Mouse (Mus musculus) left cerebral cortex, postnatal 25 days (tissue): ENCODE results near the gene Thumpd1. TPM values are rescaled to one million over a fixed set of nuclear protein-coding genes. Genes with fewer than 3 reads are reported as not detected.
"Not testable (repeated sequence)": the region's sequence is repeated elsewhere in the genome, so short reads cannot be mapped to it uniquely, and the experiment has no call there.

Source experiments
- DNase-seq, 2 experiments: peaks; one replicate each; pipeline ENCODE4 v3.0.0; 2022; ENCODE audit warnings: low spot score in 2 of 2, mixed read lengths in 1 of 2
- intact Hi-C: fragments of 180-260 bp; cut with DNase I; formaldehyde crosslinking; loops from one replicate; pipeline ENCODE4 v1.15.1; 2025
- total RNA-seq, 2 experiments: library from RNA; stranded (reverse); gene quantifications; 2 replicates each; pipeline ENCODE4 v1.2.3; 2021

Gene Thumpd1
- total RNA-seq, result 10 to 100 TPM; 41.4 to 44.5 TPM

DNA sequence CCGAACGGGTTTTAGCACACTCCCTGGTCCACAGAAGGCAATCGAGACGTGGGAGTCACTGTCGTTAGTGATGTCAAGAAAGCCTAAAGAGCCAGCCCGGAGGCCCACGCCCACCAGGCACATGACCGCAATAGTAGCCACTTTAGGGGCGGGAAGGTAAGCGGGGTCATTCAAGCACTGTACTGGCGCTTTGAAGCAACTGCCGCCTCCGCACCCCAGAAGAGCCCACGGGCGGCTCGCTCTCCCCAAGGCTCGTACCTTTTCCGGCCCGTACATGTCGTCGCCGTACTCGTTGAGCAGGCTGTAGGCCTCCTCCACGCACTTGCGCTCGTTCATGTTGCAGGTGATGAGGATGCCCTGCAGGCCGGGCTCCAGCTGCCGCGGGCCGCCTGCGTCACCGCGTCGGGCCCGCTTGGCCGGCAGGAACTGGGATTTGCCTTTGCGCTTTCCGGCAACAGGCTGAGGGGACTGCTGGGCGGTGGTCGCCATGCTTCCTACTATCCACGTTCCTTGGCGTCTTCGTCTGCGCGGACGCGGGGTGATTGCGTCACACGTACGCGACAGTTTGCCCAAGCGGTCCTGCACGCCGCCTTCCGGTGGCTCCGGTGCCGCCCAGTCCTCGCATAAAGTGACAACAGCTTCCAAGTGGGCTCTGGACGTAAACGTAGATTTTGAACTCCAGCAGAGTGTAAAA lies at the start of gene Thumpd1:
Gene Thumpd1, minus strand, starts transcription at position 546 of the 694 bp plus-strand sequence.
- peak; percentile 96 to 98 for DNase-seq
- intact Hi-C loops, result no loop called here

DNA sequence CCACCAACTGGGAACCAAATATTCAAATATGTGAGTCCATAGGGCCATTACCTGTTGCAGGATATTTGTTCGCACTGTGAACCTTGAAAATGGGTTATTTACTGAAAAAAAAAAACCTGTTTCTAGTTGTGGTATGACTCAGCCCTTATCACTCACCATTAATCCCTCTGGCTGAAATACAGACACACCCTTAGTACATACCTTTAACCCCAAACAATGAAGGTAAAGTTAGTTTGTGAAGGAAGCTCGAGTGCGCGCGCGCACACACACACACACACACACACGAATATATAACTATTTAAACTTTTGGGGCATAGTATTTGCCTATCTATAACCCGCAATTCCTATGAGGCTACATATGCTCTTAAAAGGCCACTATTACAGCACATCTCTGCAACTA lies 49.3 kb upstream of the Thumpd1 start:
- no peak for DNase-seq
- intact Hi-C loops, result no loop called here

DNA sequence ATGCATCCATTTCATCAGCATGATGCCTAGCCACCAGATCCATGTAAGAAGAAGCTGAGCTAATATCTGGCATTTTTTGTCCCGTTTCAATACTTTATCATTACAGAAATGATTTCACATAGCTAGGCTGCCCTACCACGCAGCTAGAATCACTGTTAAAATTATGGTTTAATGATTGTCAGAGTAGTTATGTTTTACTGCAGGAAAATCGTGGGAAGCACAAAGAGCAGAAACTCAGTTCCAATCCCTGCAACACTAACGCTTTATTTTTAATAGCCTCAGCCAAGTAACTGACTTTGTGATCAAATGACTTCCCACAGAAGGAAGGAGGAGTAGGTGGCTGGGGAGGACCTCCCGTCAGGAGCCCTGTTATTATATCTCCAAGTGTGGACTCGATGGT lies 46.4 kb upstream of the Thumpd1 start:
- intact Hi-C loops, result no loop called here
- DNase-seq, result no peak

DNA sequence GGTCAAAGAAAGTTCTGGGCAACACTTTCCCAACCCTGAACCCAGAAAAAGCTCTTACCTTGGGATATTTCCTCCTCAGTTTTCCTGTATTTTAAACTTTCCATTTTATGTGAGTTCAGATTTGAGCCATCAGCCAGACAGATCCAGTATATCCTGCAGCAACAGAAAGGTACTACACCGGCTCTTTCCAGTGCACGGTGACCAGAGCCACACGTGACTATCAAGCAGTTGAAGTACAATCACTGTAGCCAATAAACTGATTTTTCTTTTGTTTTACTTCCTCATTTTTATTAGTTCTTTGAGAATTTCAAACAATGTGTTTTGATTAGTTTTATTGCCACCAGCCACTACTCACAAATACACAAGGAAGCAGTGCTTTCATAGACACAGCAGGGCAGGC lies 43.8 kb upstream of the Thumpd1 start:
- intact Hi-C loops, result no loop called here
- DNase-seq, result no peak

DNA sequence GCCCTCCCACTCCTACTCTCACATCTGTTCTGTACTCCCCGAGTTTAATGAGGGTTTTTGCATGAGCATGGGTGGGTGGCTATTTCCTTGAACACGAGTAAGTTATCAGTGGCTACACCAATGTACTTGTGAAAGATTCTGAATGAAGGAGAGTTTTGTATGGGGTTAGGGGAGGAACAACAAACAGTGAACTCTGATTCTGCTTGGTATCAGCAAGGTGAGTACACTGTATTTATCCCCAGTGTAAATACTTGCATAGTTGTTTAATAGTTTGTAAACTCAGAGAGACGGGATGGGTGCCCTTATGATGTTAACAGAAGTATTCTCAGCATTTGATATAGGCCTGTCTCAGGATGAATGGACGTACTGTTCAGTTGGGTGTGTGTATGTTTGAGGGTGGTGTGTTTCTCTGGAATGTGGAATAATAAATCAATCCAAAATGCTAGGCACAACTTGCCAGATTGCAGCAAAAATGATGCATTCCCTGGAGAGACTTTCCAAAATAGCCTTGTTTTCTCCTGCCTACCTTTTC lies 41.6 kb upstream of the Thumpd1 start:
- DNase-seq, result no peak
- intact Hi-C loops, result no loop called here

DNA sequence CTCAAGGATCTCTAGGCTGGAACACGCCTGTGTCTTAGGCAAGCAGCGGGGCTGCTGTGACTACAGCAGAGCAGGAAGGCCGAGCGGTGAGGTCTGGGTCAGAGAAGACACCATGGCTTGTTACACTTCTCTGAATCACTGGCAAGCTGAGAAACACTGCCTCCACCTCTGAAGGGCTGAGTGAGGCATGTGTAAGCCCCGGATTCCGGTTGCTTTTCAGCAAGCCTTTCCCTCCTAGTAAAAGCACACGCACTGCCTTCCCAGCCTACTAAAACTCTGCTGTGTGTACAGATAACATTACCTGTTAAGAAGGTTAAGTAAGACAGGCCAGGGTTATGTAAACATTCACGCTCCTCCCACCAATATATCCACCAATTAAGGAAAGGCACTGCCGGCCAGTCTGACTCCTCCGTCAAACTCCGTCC lies 39.9 kb upstream of the Thumpd1 start, which contains the start of gene Acsm3:
Gene Acsm3, plus strand, starts transcription at position 397 of the 425 bp plus-strand sequence.
- no peak for DNase-seq
- intact Hi-C loops, result no loop called here

DNA sequence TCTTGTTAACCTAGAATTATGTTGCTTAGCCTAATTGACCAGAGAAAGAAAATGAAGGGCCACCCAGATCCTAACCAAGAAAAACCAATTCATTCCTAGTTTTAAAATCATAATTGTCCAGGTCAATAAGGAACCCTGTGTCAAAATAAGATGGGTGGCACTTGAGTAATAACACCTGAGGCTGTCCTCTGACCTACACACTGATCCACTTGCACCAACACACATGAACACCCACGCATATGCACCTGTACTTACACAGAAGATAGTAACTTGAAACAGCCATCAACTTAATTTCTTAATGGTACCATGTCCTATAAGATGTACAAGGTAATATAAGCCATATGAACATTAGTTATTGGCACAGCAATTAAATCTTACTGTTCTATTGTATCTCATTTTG lies 33.1 kb upstream of the Thumpd1 start:
- intact Hi-C loops, result no loop called here
- DNase-seq, result no peak

DNA sequence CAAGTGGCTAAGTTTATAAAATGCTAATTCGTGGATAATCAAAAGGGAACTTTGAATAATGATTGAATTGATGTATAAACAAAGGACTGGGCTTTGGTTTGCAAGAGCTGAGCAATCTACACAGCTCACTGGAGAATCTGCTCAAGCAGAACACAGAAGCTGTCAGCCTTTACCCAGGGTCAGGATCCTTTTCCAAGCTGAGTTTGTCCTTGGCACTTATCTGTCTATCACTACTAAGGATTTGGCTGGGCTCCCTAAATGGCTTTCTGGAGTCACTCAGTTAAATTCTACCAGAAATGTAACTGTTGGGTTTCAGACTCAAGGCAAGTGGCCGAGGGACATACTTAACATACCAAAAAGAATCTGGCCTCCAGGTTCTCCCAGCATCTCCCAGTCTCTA lies 29.3 kb upstream of the Thumpd1 start:
- intact Hi-C loops, result no loop called here
- no peak for DNase-seq

DNA sequence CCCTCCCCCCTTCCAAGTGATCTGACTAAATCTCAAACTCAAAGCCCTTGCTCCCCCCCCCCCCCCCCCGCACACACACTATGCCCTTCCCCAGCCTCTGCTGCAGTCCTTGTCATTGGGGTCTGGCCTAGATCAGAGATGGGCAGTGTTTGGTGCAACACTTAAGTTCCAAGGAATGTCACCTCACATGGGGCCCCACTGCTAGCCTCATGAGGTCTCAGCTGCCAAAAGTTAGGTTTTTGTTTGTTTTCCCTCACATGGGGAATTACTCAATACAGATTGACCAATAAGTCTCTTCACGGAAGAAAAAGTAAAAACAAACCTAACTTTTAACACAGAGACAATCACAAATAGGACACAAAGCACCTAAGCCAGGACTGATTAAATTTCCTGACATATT lies 28.2 kb upstream of the Thumpd1 start:
- intact Hi-C loops, result no loop called here
- DNase-seq, result no peak

DNA sequence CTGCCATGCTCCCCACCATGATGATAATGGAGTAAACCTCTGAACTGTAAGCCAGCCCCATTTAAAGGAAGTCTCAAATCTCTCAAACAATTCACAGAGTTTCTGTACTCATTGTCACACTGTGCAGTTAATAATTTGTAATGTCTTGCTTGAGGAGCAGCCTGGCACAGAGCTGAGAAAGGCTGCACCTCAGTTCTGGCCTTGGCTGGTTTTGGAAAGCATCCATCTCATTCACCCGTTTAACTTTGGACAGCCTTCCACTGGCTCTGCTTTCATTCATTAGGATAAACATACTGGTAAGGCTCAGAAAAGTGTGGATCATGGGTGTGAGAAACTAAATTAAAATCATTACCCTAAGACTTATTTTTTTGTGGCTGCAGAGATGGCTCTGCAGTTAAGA lies 25.3 kb upstream of the Thumpd1 start:
- no peak for DNase-seq
- intact Hi-C loops, result no loop called here

DNA sequence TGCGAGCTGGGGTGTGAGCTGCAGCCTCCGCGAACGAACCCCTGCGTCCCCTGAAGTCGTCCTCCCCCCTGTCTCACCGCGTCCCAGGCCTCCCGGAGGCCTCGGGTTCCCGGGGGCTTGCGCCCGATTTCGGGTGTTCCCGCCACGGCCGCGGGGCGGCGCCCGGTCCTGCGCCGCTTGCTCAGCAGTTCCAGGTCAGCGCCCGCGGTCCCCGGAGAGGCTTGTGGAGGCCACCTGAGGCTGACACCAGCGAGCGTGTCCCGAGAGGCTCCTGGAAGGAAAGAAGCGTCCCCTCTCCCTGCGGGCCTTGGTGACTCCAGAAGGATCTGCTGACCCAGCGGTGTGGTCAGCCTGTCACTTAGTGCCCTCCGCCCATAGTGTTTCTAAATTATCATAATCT lies 23.7 kb upstream of the Thumpd1 start:
- intact Hi-C loops, result no loop called here

DNA sequence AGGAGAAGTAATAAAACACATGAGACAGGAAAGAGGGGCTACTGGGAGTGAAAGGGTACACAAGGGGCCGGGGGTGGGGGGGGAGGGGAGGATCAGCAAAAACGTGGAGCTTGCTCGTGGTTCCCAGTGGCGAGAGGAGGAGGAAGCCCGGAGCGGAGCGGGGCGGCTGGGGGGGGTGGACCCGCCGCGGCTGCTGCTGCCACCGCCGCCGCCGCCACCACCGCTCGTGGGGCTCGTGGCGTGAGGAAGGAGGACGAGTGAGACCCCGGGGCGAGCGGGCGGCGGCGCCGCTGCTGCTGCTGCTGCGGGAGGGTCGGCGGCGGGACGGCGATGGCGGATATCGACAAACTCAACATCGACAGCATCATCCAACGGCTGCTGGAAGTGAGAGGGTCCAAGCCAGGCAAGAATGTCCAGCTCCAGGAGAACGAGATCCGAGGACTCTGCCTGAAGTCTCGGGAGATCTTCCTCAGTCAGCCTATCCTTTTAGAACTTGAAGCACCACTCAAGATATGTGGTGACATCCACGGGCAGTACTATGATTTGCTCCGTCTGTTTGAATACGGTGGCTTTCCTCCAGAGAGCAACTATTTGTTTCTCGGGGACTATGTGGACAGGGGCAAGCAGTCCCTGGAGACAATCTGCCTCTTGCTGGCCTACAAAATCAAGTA lies 19.3 kb upstream of the Thumpd1 start:
- DNase-seq, intact Hi-C loops: not testable (repeated sequence)

More for the DNA sequence above, 23.7 kb upstream of the Thumpd1 start:
- DNase-seq, result no peak

DNA sequence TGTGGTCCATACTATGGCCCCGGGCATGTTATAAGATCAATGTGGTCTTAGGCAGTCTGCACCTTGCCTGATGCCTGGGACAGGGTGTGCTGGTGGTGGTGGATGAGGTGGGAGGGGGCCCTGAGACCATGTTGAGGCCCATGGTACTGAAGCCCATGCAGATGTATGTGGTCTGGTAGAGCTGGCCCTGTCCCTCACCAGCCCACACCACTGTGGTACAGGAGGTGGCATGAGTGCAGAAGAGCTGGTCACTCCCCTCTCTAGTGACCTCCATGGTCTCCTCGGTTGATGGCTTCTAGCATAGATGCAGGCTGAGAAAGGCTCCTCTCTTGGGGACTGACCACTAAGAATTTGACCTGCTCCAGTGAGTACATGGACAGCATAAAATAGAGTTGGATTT lies 18.3 kb upstream of the Thumpd1 start:
- DNase-seq, result no peak
- intact Hi-C loops, result no loop called here

DNA sequence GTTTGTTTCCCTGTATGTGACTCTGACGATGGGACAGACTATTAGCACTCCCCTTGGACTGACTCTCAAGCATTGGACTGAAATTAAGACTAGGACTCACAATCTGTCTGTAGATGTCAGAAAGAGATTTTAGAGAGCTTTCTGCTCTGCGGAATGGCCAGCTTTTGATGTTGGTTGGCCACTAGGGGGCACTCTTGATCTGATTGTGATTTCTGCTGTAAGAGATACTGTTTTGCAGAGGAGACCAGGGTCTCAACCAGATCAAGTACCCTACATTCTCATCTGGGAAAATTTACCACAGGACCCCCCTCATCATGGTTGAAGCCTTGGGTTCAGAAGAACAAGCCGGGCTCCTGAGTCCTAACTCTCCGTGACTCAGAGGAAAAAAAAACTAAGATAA lies 10.7 kb upstream of the Thumpd1 start:
- intact Hi-C loops, DNase-seq: not testable (repeated sequence)

DNA sequence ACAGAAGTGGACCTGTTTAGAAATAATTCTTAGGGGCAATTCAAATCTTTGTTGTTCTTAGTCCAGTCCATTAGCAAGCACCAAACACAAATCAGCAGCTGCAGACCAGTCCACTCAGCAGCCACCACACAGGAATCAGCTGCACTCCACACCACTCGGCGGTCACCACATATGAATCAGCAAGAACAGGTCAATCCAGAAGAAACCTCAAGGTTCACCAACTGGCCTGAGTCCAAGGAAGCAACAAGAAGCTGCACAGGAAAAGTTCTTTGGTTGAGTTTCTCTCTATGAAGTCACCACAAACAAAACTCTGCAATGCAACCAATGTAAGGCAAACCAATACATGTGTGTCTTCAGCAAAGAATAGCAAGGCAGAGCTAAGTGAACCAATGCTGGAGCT lies 7.0 kb upstream of the Thumpd1 start:
- DNase-seq, result no peak
- intact Hi-C loops, result no loop called here

DNA sequence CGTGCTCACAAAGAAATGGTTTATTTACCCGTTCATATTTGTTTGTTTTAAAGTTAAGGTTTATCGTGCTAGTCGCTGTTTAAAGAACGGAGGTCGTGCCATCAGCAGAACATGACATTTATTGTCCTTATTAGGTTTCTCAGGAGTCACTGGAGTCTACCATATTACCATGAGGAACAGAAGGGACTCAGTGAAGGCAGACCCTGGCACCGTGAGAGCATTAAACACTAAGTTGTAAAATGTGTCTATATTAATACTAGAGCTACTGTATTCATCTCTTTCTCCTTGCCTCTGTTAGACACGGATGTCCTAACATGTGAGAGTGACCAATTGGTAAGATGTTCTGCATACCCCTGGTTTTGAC lies 331 bp upstream of the Thumpd1 start:
- DNase-seq, result no peak
- intact Hi-C loops, result no loop called here

DNA sequence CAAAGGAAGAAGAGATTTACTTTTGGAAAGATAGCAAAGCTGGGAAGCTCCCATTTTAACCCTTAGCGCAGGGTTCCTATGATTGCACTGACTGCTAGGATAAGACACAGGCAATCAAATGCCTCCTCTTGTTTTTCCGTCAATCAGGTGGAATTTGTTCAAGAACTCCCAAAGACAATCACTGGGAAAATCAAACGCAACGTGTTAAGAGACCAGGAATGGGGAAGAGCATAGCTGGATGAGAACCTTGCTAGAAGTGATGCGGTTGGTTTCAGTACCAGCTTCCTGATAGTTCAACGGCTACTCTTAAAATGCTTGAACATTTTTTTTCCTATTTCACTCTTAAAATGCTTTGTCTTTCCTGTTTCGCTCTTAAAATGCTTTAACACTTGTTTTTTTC lies 6.5 kb downstream of the Thumpd1 start:
- intact Hi-C loops, result no loop called here
- no peak for DNase-seq

DNA sequence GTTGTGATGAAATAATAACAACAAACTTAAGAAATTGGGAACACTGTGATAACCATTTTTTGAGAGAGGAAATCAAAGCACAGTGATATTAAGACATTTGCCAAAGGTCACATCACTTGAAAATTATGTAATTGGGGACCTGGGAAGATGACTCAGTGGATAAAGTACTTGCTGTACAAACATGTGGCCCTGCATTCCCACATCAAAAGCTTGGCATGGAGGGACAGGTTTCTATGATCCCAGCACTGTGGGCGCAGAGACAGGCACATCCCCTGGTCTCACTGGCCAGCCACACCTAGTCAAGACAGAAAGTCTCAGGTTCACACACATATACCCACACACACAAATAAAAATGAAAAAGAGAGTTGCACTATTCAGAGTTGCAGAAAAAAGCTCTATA lies 25.7 kb downstream of the Thumpd1 start:
- intact Hi-C loops, result no loop called here
- no peak for DNase-seq

DNA sequence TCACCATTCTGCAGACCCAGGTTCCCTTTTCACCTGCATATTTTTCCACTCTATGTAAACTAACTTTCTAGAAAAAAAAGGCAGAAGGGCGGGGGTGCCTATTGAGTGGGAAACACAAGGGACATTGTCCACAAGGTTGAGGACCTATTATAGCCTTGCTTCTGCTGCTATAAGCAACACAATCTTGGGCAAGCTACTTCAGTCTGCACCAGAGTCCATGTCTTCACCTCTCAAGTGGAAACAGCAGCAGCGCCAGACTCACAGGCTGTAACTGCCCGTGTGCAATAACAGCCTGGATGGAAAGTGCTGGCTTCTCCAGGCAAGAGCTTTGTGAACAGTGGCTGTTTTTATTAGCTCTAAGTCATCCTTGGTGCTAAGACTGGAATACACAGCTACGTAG lies 28.3 kb downstream of the Thumpd1 start:
- intact Hi-C loops, result no loop called here
- no peak for DNase-seq

DNA sequence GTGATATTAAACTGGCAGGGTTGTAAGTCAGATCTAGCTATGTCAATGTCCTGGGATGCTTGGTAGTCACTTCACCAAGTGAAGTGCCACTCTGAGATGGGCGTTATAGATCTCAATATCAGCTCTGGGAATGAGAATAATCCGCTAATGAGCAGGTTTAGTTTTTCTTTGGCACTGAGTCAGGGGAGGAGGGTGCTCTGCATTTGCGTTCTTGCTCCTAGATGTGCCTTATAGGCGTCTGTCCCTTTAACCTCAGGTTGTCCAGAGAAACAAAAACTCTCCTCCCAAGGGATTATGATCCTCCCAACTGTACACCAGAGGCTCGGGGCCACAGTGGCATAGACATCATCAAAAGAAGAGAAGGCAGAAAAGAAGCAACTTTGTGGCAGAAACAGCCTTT lies 30.9 kb downstream of the Thumpd1 start, which contains the start of gene Acsm4:
Gene Acsm4, plus strand, starts transcription at position 301 of the 400 bp plus-strand sequence.
- DNase-seq, result no peak
- intact Hi-C loops, result no loop called here

DNA sequence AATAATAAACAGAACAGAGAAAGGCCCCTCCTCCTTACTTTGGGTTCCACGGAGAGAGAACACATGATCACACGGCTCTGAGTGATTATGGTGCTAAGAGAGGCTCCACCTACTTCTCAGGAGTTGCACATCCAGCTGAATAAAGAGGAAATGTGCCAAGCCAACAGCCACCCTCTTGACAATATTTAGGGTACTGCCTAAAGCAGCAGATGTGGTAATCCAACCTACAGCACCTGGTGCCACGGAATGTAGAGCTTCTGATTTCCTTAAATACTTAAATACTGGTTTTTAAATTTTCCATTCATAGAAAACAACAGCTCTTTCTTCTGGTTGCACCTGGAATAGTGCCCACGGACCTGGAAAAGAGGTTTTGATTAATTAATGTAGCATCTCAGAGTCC lies 37.9 kb downstream of the Thumpd1 start:
- intact Hi-C loops, result no loop called here
- no peak for DNase-seq
